Mouse (Mus musculus) intestine, postnatal 0 days (tissue): ENCODE measurements around the gene Cenpb. TPM values are rescaled to one million over a fixed set of nuclear protein-coding genes. Genes with fewer than 3 reads are reported as not detected.

ENCODE experiments used
- ATAC-seq: fragments of 200-750 bp; cut with Nextera tagmentation; 2 replicates; pipeline ENCODE4 v1.8.0; 2017; ENCODE audit warnings: mild to moderate bottlenecking, moderate TSS enrichment, moderate library complexity
- H3K27ac ChIP-seq: fragments of 300-500 bp; sonication (generic); 2 replicates; pipeline ENCODE4 v1.5.1; 2014; ENCODE audit warnings: mild to moderate bottlenecking, low read depth, low read length, moderate library complexity
- H3K27me3 ChIP-seq: fragments of 300-500 bp; sonication (generic); replicated peaks from 2 replicates; pipeline ENCODE4 v1.6.1; 2014; ENCODE audit warnings: low read length, mixed read lengths; ENCODE audit not compliant: control insufficient read depth, insufficient read depth
- H3K36me3 ChIP-seq: fragments of 300-500 bp; sonication (generic); 2 replicates; pipeline ENCODE4 v1.6.1; 2014; ENCODE audit warnings: mild to moderate bottlenecking, moderate library complexity; ENCODE audit not compliant: control insufficient read depth, insufficient read depth
- H3K4me1 ChIP-seq: fragments of 300-500 bp; sonication (generic); replicated peaks from 2 replicates; pipeline ENCODE4 v1.6.1; 2014; ENCODE audit warnings: antibody characterized with exemption, low read length, mixed read lengths; ENCODE audit not compliant: control insufficient read depth, insufficient read depth
- H3K4me2 ChIP-seq: fragments of 300-500 bp; sonication (generic); replicated peaks from 2 replicates; pipeline ENCODE4 v1.6.1; 2014; ENCODE audit warnings: low read depth, mild to moderate bottlenecking, moderate library complexity
- H3K4me3 ChIP-seq: fragments of 300-500 bp; sonication (generic); 2 replicates; pipeline ENCODE4 v1.5.1; 2014; ENCODE audit warnings: low read depth, low read length
- H3K9ac ChIP-seq: fragments of 300-500 bp; sonication (generic); 2 replicates; pipeline ENCODE4 v1.6.1; 2014; ENCODE audit warnings: mild to moderate bottlenecking, low read depth, low read length
- H3K9me3 ChIP-seq: fragments of 300-500 bp; sonication (generic); 2 replicates; pipeline ENCODE4 v1.6.1; 2016; ENCODE audit warnings: mixed run types; ENCODE audit not compliant: control insufficient read depth
- CTCF ChIP-seq: sonication (generic); IDR thresholded peaks from 2 replicates; pipeline ENCODE4 v1.5.1; 2016; ENCODE audit warnings: low read depth, mild to moderate bottlenecking, control low read depth, antibody characterized with exemption, moderate library complexity
- WGBS: fragments of 180-500 bp; shearing (Covaris S2); extraction: QIAGEN DNeasy Blood & Tissue Kit; methylation state at CpG from one replicate; pipeline ENCODE4 v1.1.7; 2014; 5-methylcytosine and 5-hydroxymethylcytosine counted together
- polyA plus RNA-seq: library from polyadenylated mRNA; unstranded; fragments of >200 nt; fragmentation: Nextera tagmentation; extraction: Ambion mirVana; gene quantifications from 2 replicates; pipeline ENCODE4 v1.2.1, GENCODE M21; 2015

Cenpb gene
- polyA plus RNA-seq, 1 experiment from 2014 or later, result 15.9 TPM

DNA sequence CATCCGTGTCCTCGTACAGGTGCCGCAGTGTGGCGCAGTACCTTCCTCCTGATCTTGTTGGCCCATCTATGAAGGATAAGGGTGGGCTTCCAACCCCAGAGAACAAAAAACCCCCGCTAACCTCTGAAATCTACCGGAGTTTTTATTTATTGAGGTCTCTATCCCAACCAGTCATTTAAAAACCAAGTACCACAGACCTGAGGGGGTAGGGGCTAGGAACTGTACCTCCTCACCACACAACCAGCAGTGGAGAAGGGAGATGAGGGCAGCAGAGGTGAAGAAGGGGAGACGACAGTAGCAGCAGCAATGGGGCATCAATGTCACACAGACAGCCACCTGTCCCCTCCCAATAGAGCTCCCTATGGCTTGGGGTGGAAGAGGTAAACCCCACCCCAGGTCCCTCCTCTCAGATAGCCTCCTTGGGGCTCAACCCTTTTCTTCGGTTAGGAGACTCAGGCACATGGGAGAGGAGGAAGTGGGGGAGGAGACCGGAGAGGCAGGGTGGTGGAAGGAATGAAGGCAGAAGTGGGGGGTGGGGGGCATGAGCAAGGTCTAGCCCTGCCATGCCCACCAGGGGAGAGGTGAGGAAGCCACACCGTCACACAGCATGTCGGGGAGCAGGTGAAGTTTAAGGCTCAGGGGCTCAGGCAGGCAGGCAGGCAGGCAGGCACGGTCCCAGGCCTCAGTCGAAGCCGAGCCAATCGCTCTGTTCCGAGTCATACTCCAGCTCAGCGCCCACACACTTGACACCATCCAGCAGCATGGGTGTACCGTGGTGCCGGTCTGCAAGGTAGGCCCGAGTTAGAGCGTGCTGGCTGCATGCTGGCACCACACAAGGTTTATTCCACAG is 33.4 kb downstream of the Cenpb start:
- 86% methylated on average over 21 of the region's 21 CpGs for WGBS
- no peak overlapping the region for H3K4me3 ChIP-seq
- peaks cover 57% of the 10 kb centered on the region for H3K36me3 ChIP-seq
- no peaks in the 10 kb centered on the region for H3K4me1 ChIP-seq
- TF ChIP-seq CTCF, result no peak
- no peaks in the 10 kb centered on the region for H3K27me3 ChIP-seq
- no peak overlapping the region for H3K4me2 ChIP-seq
- no peak overlapping the region for H3K27ac ChIP-seq
- ATAC-seq, result no peak
- H3K9me3 ChIP-seq, result no peaks in the 10 kb centered on the region
- no peak overlapping the region for H3K9ac ChIP-seq

DNA sequence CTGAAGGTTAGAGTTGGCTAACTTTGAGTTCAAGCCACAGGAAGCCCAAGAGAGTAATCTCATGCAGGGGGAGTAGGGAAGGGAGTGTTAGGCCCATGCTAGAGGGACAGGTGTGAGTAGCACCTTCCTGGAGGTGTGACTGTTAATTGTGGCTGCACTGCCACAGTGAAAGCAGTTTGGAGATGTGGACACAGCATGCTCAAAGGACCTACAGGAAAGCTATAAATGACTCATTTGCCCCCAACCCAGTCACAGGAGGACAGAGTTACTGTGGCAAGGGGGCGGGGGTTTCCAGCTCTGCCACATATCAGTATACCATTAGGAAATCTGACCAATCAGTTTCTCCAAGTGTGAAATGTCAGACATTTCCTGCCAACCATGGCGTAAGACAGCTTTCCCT is 34.3 kb downstream of the Cenpb start:
- Histone ChIP-seq H3K9ac (no peak overlapping the region), H3K27me3 (no peaks in the 10 kb centered on the region), H3K27ac (no peak overlapping the region), H3K9me3 (no peaks in the 10 kb centered on the region), H3K36me3 (peaks cover 49% of the 10 kb centered on the region), H3K4me1 (no peaks in the 10 kb centered on the region), H3K4me3 (no peak overlapping the region), H3K4me2 (no peak overlapping the region)
- TF ChIP-seq CTCF, result no peak
- ATAC-seq, result no peak
- 87% methylated on average over 2 of the region's 2 CpGs for WGBS

DNA sequence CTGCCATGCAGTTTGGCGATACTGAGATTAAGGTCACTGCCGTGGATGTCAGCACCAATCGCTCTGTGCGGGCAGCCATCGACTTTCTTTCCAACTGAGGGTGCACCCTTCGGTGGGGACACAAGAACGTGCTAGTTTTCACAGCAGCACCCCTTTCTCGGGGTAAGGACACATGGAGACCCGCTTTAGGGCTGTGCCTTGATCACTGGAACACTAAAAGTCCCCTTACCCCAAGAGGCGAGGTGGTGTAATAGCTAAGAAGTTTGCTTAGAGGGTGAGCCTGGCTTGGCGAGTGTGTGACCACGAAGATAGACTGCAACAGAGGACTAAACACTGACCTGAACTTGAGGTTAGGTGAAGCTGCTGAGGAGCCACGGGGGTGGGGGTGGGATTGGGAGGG is 34.7 kb downstream of the Cenpb start:
- H3K9me3 ChIP-seq, result no peaks in the 10 kb centered on the region
- 67% methylated on average over 13 of the region's 13 CpGs for WGBS
- ATAC-seq, result no peak
- no peak overlapping the region for H3K4me3 ChIP-seq
- no peak for TF ChIP-seq CTCF
- no peak overlapping the region for H3K27ac ChIP-seq
- H3K4me2 ChIP-seq, result no peak overlapping the region
- H3K27me3 ChIP-seq, result no peaks in the 10 kb centered on the region
- no peak overlapping the region for H3K9ac ChIP-seq
- peaks cover 49% of the 10 kb centered on the region for H3K36me3 ChIP-seq
- H3K4me1 ChIP-seq, result no peaks in the 10 kb centered on the region

DNA sequence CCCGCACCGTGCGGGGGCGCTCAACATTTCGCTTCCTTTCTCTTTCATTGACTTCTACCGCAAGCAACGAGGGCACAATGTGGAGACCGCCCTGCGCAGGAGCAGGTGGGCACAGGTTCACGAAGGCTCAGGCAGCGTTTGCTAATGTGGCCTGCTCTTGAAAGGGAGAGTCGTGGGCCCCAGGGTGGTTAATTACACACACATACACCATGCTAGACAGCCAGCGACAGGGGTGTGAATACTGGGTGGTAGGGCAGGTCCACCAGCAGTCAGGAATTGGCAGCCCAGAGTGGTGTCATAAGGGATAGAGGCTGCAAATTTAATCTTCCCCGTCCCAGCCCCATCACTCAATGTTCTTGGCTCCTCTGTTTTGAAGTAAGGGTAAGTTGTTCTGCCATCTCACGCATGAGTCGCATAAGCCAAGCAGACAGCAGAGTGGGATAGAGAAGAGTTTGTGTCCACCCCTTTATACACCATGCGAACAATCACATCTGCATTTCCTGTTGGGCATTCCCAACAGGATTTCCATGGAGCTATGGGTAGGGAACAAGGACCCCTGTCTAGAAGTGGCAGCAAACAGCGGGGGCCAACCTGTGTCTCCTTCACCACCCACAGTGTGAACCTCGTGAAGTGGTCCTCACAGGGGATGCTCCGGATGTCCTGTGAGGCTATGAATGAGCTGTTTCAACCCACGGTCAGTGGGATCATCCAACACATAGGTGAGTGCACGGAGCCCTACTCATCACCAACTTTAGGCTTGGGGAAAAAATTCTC is 36.7 kb downstream of the Cenpb start:
- Histone ChIP-seq H3K27ac (no peak overlapping the region), H3K9ac (no peak overlapping the region), H3K4me1 (no peaks in the 10 kb centered on the region), H3K27me3 (no peaks in the 10 kb centered on the region), H3K4me2 (peak overlapping the region; percentile 52), H3K4me3 (no peak overlapping the region), H3K36me3 (peaks cover 38% of the 10 kb centered on the region), H3K9me3 (no peaks in the 10 kb centered on the region)
- no peak for ATAC-seq
- WGBS, result 71% methylated on average over 22 of the region's 22 CpGs
- TF ChIP-seq CTCF, result no peak

DNA sequence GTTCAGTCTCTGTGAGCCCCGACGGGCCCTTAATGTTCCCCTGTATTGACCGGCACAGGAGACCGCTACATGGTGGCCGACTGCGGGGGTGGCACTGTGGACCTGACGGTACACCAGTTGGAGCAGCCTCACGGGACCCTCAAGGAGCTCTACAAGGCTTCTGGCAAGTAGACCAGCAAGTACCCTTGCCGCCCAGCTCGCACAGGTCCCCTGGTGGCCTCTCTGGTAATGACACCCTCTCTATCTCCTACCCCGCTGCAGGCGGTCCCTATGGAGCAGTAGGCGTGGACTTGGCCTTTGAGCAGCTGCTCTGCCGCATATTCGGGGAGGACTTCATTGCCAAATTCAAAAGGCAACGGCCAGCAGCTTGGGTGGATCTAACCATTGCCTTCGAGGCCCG is 37.3 kb downstream of the Cenpb start:
- Histone ChIP-seq H3K27ac (no peak overlapping the region), H3K36me3 (peaks cover 32% of the 10 kb centered on the region), H3K27me3 (no peaks in the 10 kb centered on the region), H3K4me2 (peak overlapping the region; percentile 52), H3K4me1 (no peaks in the 10 kb centered on the region), H3K4me3 (no peak overlapping the region), H3K9me3 (no peaks in the 10 kb centered on the region), H3K9ac (no peak overlapping the region)
- WGBS, result 27% methylated on average over 18 of the region's 18 CpGs
- peak; percentile 88 for TF ChIP-seq CTCF
- ATAC-seq, result peak; percentile 69

DNA sequence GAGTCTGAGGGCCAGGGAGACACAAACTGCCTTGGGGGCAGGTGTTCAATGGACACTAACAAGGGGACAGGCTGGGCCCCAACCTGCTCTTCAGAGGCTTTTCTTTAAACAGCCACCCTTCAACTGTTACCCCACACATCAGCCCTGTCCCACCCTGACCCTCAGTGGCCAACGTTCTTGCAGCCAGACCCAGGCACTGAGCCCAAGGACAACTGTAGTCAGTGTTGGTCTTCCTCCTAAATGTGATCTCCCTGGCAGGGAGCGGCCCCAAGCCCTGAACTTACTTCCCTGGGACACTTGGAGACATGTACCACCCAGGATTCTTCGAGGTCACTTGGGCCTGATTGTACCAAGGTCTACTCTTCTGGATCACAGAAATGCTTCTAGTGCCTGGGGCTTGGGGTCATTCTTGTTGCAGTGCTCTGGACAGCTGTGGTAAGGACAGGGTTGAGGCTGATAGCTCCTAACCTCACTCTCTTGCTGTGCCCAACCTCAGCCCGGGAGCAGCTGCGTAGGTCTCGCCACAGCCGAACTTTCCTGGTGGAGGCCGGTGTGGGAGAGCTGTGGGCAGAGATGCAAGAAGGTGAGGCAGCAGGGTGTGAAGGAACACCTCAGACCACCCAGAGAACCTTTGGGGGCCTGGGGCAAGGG is 38.4 kb downstream of the Cenpb start:
- Histone ChIP-seq H3K4me3 (no peak overlapping the region), H3K4me2 (no peak overlapping the region), H3K9ac (no peak overlapping the region), H3K27ac (no peak overlapping the region), H3K36me3 (peaks cover 21% of the 10 kb centered on the region), H3K4me1 (no peaks in the 10 kb centered on the region), H3K9me3 (no peaks in the 10 kb centered on the region), H3K27me3 (no peaks in the 10 kb centered on the region)
- ATAC-seq, result no peak
- WGBS, result 87% methylated on average over 8 of the region's 8 CpGs
- TF ChIP-seq CTCF, result no peak
